Mouse (Mus musculus) limb, embryonic 15.5 days (tissue): ENCODE results near the gene Fam160b1. TPM values are rescaled to one million over a fixed set of nuclear protein-coding genes. Genes with fewer than 3 reads are reported as not detected.

Experiments used
- ATAC-seq: fragments of 200-750 bp; cut with Nextera tagmentation; 2 replicates; pipeline ENCODE4 v1.8.0; 2017; ENCODE audit warnings: low read depth, moderate TSS enrichment; ENCODE audit not compliant: insufficient number of reproducible peaks, low FRiP score, low TSS enrichment
- H3K27ac ChIP-seq: fragments of 300-500 bp; sonication (generic); 2 replicates; pipeline ENCODE4 v1.5.1; 2015; ENCODE audit warnings: moderate library complexity, mild to moderate bottlenecking, inconsistent platforms
- H3K27me3 ChIP-seq: fragments of 300-500 bp; sonication (generic); 2 replicates; pipeline ENCODE4 v1.6.1; 2015; ENCODE audit warnings: inconsistent platforms
- H3K36me3 ChIP-seq: fragments of 300-500 bp; sonication (generic); 2 replicates; pipeline ENCODE4 v1.6.1; 2015; ENCODE audit warnings: inconsistent platforms
- H3K4me1 ChIP-seq: fragments of 300-500 bp; sonication (generic); 2 replicates; pipeline ENCODE4 v1.6.1; 2015; ENCODE audit warnings: inconsistent platforms
- H3K4me2 ChIP-seq: fragments of 300-500 bp; sonication (generic); 2 replicates; pipeline ENCODE4 v1.6.1; 2015; ENCODE audit warnings: mild to moderate bottlenecking, inconsistent platforms
- H3K4me3 ChIP-seq: fragments of 300-500 bp; sonication (generic); 2 replicates; pipeline ENCODE4 v1.5.1; 2015; ENCODE audit warnings: mild to moderate bottlenecking, inconsistent platforms
- H3K9ac ChIP-seq: fragments of 300-500 bp; sonication (generic); 2 replicates; pipeline ENCODE4 v1.6.1; 2015; ENCODE audit warnings: inconsistent platforms
- H3K9me3 ChIP-seq: fragments of 300-500 bp; sonication (generic); 2 replicates; pipeline ENCODE4 v1.6.1; 2016; ENCODE audit warnings: inconsistent platforms
- WGBS: fragments of 180-500 bp; shearing (Covaris S2); methylation state at CpG from one replicate; pipeline ENCODE4 v1.1.7; 2015; 5-methylcytosine and 5-hydroxymethylcytosine counted together
- polyA plus RNA-seq: library from polyadenylated mRNA; unstranded; fragments of >200 nt; fragmentation: Nextera tagmentation; extraction: Ambion mirVana; gene quantifications from 2 replicates; pipeline ENCODE4 v1.2.1, GENCODE M21; 2015

The Fam160b1 gene
- polyA plus RNA-seq, 1 experiment from 2014 or later = 17.4 TPM

GRCm38 (mm10) chr19:57361131-57361938, 855 bp downstream of the Fam160b1 start:
- H3K4me2 ChIP-seq = peak overlapping the region; percentile 47
- H3K27me3 ChIP-seq = no peaks in the 10 kb centered on the region
- peak; percentile 71; the same call in 1 of the 2 replicates for ATAC-seq
- peak overlapping the region; percentile 97 for H3K4me3 ChIP-seq
- peak overlapping the region; percentile 96 for H3K27ac ChIP-seq
- H3K9ac ChIP-seq = peak overlapping the region; percentile 99
- peaks cover 50% of the 10 kb centered on the region for H3K4me1 ChIP-seq
- no peaks in the 10 kb centered on the region for H3K36me3 ChIP-seq
- under 1% methylated on average over 76 of the region's 78 CpGs for WGBS
- no peaks in the 10 kb centered on the region for H3K9me3 ChIP-seq

- peak overlapping the region; percentile 96; the same call in 1 of the 2 replicates for H3K27ac ChIP-seq
- H3K27me3 ChIP-seq = no peaks in the 10 kb centered on the region
- peak overlapping the region; percentile 97 for H3K4me3 ChIP-seq
- ATAC-seq = no peak
- peak overlapping the region; percentile 99 for H3K9ac ChIP-seq
- H3K4me1 ChIP-seq = peaks cover 52% of the 10 kb centered on the region
- peak overlapping the region; percentile 47 for H3K4me2 ChIP-seq
- WGBS = 4% methylated on average over 3 of the region's 3 CpGs
- H3K9me3 ChIP-seq = no peaks in the 10 kb centered on the region
- no peaks in the 10 kb centered on the region for H3K36me3 ChIP-seq
Observed at GRCm38 (mm10) chr19:57361939-57362307, 1.4 kb downstream of the Fam160b1 start.

GRCm38 (mm10) chr19:57362586-57362985, 2.1 kb downstream of the Fam160b1 start:
- H3K4me2 ChIP-seq = peak overlapping the region; percentile 40
- H3K4me1 ChIP-seq = peaks cover 58% of the 10 kb centered on the region
- H3K27ac ChIP-seq = no peak overlapping the region

GRCm38 (mm10) chr19:57363076-57363475, 2.6 kb downstream of the Fam160b1 start:
- Histone ChIP-seq H3K36me3 (no peaks in the 10 kb centered on the region), H3K27me3 (no peaks in the 10 kb centered on the region), H3K4me1 (peaks cover 60% of the 10 kb centered on the region), H3K9ac (no peak overlapping the region), H3K9me3 (no peaks in the 10 kb centered on the region), H3K4me2 (peak overlapping the region; percentile 40), H3K27ac (no peak overlapping the region), H3K4me3 (peak overlapping the region; percentile 21; the same call in 1 of the 2 replicates)
- WGBS = 38% methylated on average over 7 of the region's 7 CpGs
- ATAC-seq = no peak

More at GRCm38 (mm10) chr19:57362586-57362985, 2.1 kb downstream of the Fam160b1 start:
- 24% methylated on average over 5 of the region's 5 CpGs for WGBS
- Histone ChIP-seq H3K9me3 (no peaks in the 10 kb centered on the region), H3K9ac (no peak overlapping the region), H3K36me3 (no peaks in the 10 kb centered on the region), H3K4me3 (peak overlapping the region; percentile 21), H3K27me3 (no peaks in the 10 kb centered on the region)
- no peak for ATAC-seq

- Histone ChIP-seq H3K4me3 (no peak overlapping the region), H3K4me1 (peaks cover 56% of the 10 kb centered on the region), H3K27me3 (no peaks in the 10 kb centered on the region), H3K4me2 (peak overlapping the region; percentile 40; the same call in 1 of the 2 replicates), H3K36me3 (peaks cover 2% of the 10 kb centered on the region), H3K9ac (no peak overlapping the region), H3K9me3 (no peaks in the 10 kb centered on the region), H3K27ac (no peak overlapping the region)
- 90% methylated on average over 7 of the region's 7 CpGs for WGBS
- no peak for ATAC-seq
Observed at GRCm38 (mm10) chr19:57363538-57363937, 3.1 kb downstream of the Fam160b1 start.

GRCm38 (mm10) chr19:57364942-57365673, 4.6 kb downstream of the Fam160b1 start:
- Histone ChIP-seq H3K4me2 (no peak overlapping the region), H3K9me3 (no peaks in the 10 kb centered on the region), H3K36me3 (peaks cover 16% of the 10 kb centered on the region), H3K9ac (no peak overlapping the region), H3K4me1 (peaks cover 47% of the 10 kb centered on the region), H3K27me3 (no peaks in the 10 kb centered on the region), H3K27ac (peak overlapping the region; percentile 33), H3K4me3 (no peak overlapping the region)
- ATAC-seq = no peak
- 38% methylated on average over 10 of the region's 11 CpGs for WGBS

GRCm38 (mm10) chr19:57366007-57366406, 5.5 kb downstream of the Fam160b1 start:
- no peak overlapping the region for H3K4me3 ChIP-seq
- WGBS = 46% methylated on average over 8 of the region's 8 CpGs
- peaks cover 24% of the 10 kb centered on the region for H3K36me3 ChIP-seq
- ATAC-seq = no peak
- no peak overlapping the region for H3K4me2 ChIP-seq
- no peaks in the 10 kb centered on the region for H3K9me3 ChIP-seq
- H3K9ac ChIP-seq = no peak overlapping the region
- H3K27ac ChIP-seq = peak overlapping the region; percentile 22; the same call in 1 of the 2 replicates
- no peaks in the 10 kb centered on the region for H3K27me3 ChIP-seq
- peaks cover 47% of the 10 kb centered on the region for H3K4me1 ChIP-seq

GRCm38 (mm10) chr19:57366626-57367025, 6.1 kb downstream of the Fam160b1 start:
- H3K4me1 ChIP-seq = peaks cover 47% of the 10 kb centered on the region
- H3K27me3 ChIP-seq = no peaks in the 10 kb centered on the region
- no peak overlapping the region for H3K27ac ChIP-seq
- no peaks in the 10 kb centered on the region for H3K9me3 ChIP-seq
- ATAC-seq = no peak
- no peak overlapping the region for H3K4me3 ChIP-seq
- no peak overlapping the region for H3K4me2 ChIP-seq
- 44% methylated on average over 5 of the region's 5 CpGs for WGBS
- H3K36me3 ChIP-seq = peaks cover 31% of the 10 kb centered on the region
- H3K9ac ChIP-seq = no peak overlapping the region

- Histone ChIP-seq H3K9me3 (no peaks in the 10 kb centered on the region), H3K36me3 (peaks cover 36% of the 10 kb centered on the region), H3K4me1 (peaks cover 47% of the 10 kb centered on the region), H3K4me3 (no peak overlapping the region), H3K27ac (no peak overlapping the region), H3K27me3 (no peaks in the 10 kb centered on the region), H3K4me2 (no peak overlapping the region), H3K9ac (no peak overlapping the region)
- 81% methylated on average over 4 of the region's 4 CpGs for WGBS
- ATAC-seq = no peak
Observed at GRCm38 (mm10) chr19:57367201-57367600, 6.7 kb downstream of the Fam160b1 start.

GRCm38 (mm10) chr19:57367849-57368387, 7.4 kb downstream of the Fam160b1 start:
- Histone ChIP-seq H3K27ac (no peak overlapping the region), H3K4me1 (peaks cover 42% of the 10 kb centered on the region), H3K27me3 (no peaks in the 10 kb centered on the region), H3K36me3 (peaks cover 44% of the 10 kb centered on the region), H3K4me2 (no peak overlapping the region), H3K9me3 (no peaks in the 10 kb centered on the region), H3K4me3 (no peak overlapping the region), H3K9ac (no peak overlapping the region)
- 71% methylated on average over 11 of the region's 11 CpGs for WGBS
- ATAC-seq = no peak

- ATAC-seq = no peak
- Histone ChIP-seq H3K9ac (no peak overlapping the region), H3K27ac (no peak overlapping the region), H3K4me1 (no peaks in the 10 kb centered on the region), H3K4me2 (no peak overlapping the region), H3K27me3 (no peaks in the 10 kb centered on the region), H3K9me3 (no peaks in the 10 kb centered on the region), H3K36me3 (peaks cover 94% of the 10 kb centered on the region), H3K4me3 (no peak overlapping the region)
- WGBS = 63% methylated on average over 8 of the region's 8 CpGs
Observed at GRCm38 (mm10) chr19:57373276-57373811, 12.9 kb downstream of the Fam160b1 start.
